Mouse (Mus musculus): Measurements from ENCODE around the gene Slc30a6.

DNA sequence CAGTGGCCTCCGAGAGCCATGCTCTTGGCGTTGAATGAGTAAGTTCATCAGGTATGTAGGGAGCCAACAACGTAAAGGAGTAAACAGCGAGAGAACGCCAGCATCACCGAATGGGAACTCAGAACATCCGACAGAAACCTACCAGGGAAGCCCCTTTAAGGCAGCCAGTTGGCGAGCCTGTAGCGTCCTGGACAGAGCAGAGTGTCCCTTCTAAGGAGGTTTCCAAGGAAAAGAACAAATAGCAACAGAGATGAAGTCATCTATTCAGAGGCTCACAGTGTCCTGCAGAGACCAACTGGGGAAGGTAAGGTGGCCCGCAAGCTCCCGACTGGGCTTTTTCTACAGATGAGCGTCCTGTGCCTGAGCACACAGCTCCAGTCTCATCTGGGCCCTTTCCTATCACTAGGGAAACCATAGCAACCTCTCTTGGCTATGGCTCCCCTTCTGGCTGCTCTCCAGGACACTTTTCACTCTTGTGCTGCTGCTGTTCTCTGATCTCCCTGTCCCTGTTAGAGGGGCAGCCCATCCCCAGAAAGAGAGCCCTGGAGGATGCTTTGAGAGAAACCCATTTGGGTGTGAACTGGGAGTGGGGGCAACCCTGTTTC, 29.1 kb downstream of the Slc30a6 start:
- TF ChIP-seq POLR2A (IDR thresholded peaks at IDR 0.05; ENCODE audit: extremely low read depth, insufficient read depth, low read length): no peak
- TF ChIP-seq CTCF (IDR thresholded peaks at IDR 0.05; ENCODE audit: extremely low read depth, insufficient read depth, low read length): no peak
